Comparison of ENCODE assay signal across 9 mouse cellular contexts in the genomic region with DNA sequence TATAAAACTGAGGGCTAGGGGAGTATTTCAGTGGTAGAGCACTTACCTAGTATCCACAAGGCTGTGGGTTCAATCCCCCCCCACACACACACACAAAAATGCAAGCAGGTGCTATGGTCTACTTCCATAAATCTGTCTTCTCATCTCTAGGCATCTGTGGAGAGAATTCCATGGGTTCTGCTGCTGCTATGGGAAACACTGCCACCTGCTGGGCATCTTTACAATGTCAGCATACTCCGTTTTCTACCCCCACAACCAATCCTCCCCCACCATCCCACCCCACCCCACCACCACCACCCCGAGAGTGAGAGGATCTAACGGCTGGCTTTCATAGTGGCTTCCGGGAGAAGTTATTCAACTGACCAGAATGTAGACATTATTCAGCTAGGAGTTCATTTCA. TPM values are rescaled to one million over a fixed set of nuclear protein-coding genes. Genes with fewer than 3 reads are reported as not detected.
DNase-seq lines count a peak whose midpoint lies in the region; ATAC-seq and TF ChIP-seq lines count a peak whose summit lies in the region.
"Had no signal": no experiment of that assay in that cellular context is flagged by ENCODE, and none has a peak within 500 bp of the region (broad histone marks: within the 10 kb centered on the region; RNA-seq: fewer than 3 reads in every experiment).

No protein-coding gene starts in this region.

- H3K4me2 ChIP-seq in forebrain, postnatal 0 days (ENCODE audit: low read depth), result no peak overlapping the region
- no peak overlapping the region for H3K4me2 ChIP-seq in limb, embryonic 13.5 days (replicated peaks)
- no peak overlapping the region for H3K4me2 ChIP-seq in neural tube, embryonic 11.5 days (ENCODE audit: low read depth)

- no peak overlapping the region for H3K27ac ChIP-seq in forebrain, postnatal 0 days (ENCODE audit: low read depth, low read length)
- no peak overlapping the region for H3K27ac ChIP-seq in limb, embryonic 13.5 days
- H3K27ac ChIP-seq in neural tube, embryonic 11.5 days (ENCODE audit: low read depth, low read length), result no peak overlapping the region

- H3K36me3 ChIP-seq in G1E (replicated peaks), result no peaks in the 10 kb centered on the region
- H3K36me3 ChIP-seq in forebrain, postnatal 0 days (ENCODE audit: insufficient read depth), result no peaks in the 10 kb centered on the region
- no peaks in the 10 kb centered on the region for H3K36me3 ChIP-seq in limb, embryonic 13.5 days
- no peaks in the 10 kb centered on the region for H3K36me3 ChIP-seq in neural tube, embryonic 11.5 days (ENCODE audit: control insufficient read depth, insufficient read depth, low read length)

- no peak overlapping the region for H3K9ac ChIP-seq in forebrain, postnatal 0 days
- H3K9ac ChIP-seq in limb, embryonic 13.5 days, result no peak overlapping the region
- H3K9ac ChIP-seq in neural tube, embryonic 11.5 days (ENCODE audit: low read length), result no peak overlapping the region

- peak; percentile 62 for TF ChIP-seq CTCF in G1E (IDR thresholded peaks at IDR 0.05; ENCODE audit: low read depth, low read length)
- TF ChIP-seq CTCF in forebrain, postnatal 0 days (IDR thresholded peaks at IDR 0.05; ENCODE audit: low read depth), result peak; percentile 76

- H3K4me3 ChIP-seq in G1E (ENCODE audit: low read depth, low read length), result no peak overlapping the region
- no peak overlapping the region for H3K4me3 ChIP-seq in forebrain, postnatal 0 days (ENCODE audit: low read depth, low read length)
- H3K4me3 ChIP-seq in limb, embryonic 13.5 days, result no peak overlapping the region
- no peak overlapping the region for H3K4me3 ChIP-seq in neural tube, embryonic 11.5 days (ENCODE audit: low read depth, low read length)

- peaks cover 16% of the 10 kb centered on the region for H3K4me1 ChIP-seq in G1E (ENCODE audit: insufficient read depth, low read depth, low read length)
- H3K4me1 ChIP-seq in forebrain, postnatal 0 days (ENCODE audit: insufficient read depth), result no peaks in the 10 kb centered on the region
- peaks cover 8% of the 10 kb centered on the region for H3K4me1 ChIP-seq in limb, embryonic 13.5 days
- no peaks in the 10 kb centered on the region for H3K4me1 ChIP-seq in neural tube, embryonic 11.5 days (ENCODE audit: control insufficient read depth, insufficient read depth, low read length)

- no peak for ATAC-seq in G1E (ENCODE audit: extremely low read depth, insufficient number of reproducible peaks, low FRiP score, poor library complexity, severe bottlenecking)
- ATAC-seq in forebrain, postnatal 0 days, result peak; percentile 78
- ATAC-seq in limb, embryonic 13.5 days (ENCODE audit: low FRiP score, low read depth), result peak; percentile 60; the same call in 1 of the 2 replicates
- ATAC-seq in neural tube, embryonic 11.5 days (ENCODE audit: insufficient read depth, low FRiP score, low TSS enrichment), result no peak

- no peaks in the 10 kb centered on the region for H3K9me3 ChIP-seq in G1E (replicated peaks)
- no peaks in the 10 kb centered on the region for H3K9me3 ChIP-seq in forebrain, postnatal 0 days (ENCODE audit: low read length)
- H3K9me3 ChIP-seq in limb, embryonic 13.5 days, result no peaks in the 10 kb centered on the region
- H3K9me3 ChIP-seq in neural tube, embryonic 11.5 days (ENCODE audit: control insufficient read depth, low read length), result no peaks in the 10 kb centered on the region

- peaks cover 21% of the 10 kb centered on the region for H3K27me3 ChIP-seq in G1E (ENCODE audit: insufficient read depth, low read length)
- no peaks in the 10 kb centered on the region for H3K27me3 ChIP-seq in forebrain, postnatal 0 days (ENCODE audit: insufficient read depth, low read length)
- no peaks in the 10 kb centered on the region for H3K27me3 ChIP-seq in limb, embryonic 13.5 days
- no peaks in the 10 kb centered on the region for H3K27me3 ChIP-seq in neural tube, embryonic 11.5 days (ENCODE audit: control insufficient read depth, insufficient read depth, low read length)

- 9% methylated on average over 4 of the region's 4 CpGs for WGBS in forebrain, postnatal 0 days
- WGBS in limb, embryonic 13.5 days, result 9% methylated on average over 4 of the region's 4 CpGs
- WGBS in neural tube, embryonic 11.5 days, result 13% methylated on average over 4 of the region's 4 CpGs

- peak; percentile 69 to 71 for DNase-seq in B cell, adult 2 months
- DNase-seq in G1E (ENCODE audit: low spot score), result peak; percentile 70
- DNase-seq in cerebellum, adult 18-20 months, result peak; percentile 67 to 77
- peak; percentile 80 for DNase-seq in forebrain, postnatal 0 days
- DNase-seq in kidney, adult 18-20 months, result peak; percentile 69
- peak; percentile 69 for DNase-seq in neural tube, embryonic 11.5 days (ENCODE audit: low spot score)
- peak; percentile 50 to 52 for DNase-seq in thymus, postnatal 36 days

RNA-seq across cellular contexts. Expression of a gene that starts 54.7 kb away (rescaled TPM):
- not detected in 2 replicates for total RNA-seq in G1E (2014; fragmentation: Nextera tagmentation)
- total RNA-seq in G1E (2017), result 0.12 and 0.38 TPM in 2 replicates
- polyA plus RNA-seq in G1E (2012), result not detected in 2 replicates
- 1.1 and 1.8 TPM in 2 replicates for total RNA-seq in forebrain, postnatal 0 days (2014; rRNA removed)
- 2.2 and 2.7 TPM in 2 replicates for polyA plus RNA-seq in forebrain, postnatal 0 days (2015; fragmentation: Nextera tagmentation; extraction: Ambion mirVana)
- polyA plus RNA-seq in limb, embryonic 13.5 days (2015; fragmentation: Nextera tagmentation; extraction: Ambion mirVana), result 4.5 and 4.8 TPM in 2 replicates
- 0.45 and 0.82 TPM in 2 replicates for polyA plus RNA-seq in neural tube, embryonic 11.5 days (2014; fragmentation: Nextera tagmentation; extraction: Ambion mirVana)
- polyA plus RNA-seq: large intestine, adult 2 months had no signal

RNA-seq across cellular contexts. Expression of a gene that starts 58.6 kb away (rescaled TPM):
- total RNA-seq in G1E (2014; fragmentation: Nextera tagmentation) (12.4 and 12.6 TPM in 2 replicates), G1E (2017) (16.7 and 17.8 TPM in 2 replicates)
- 10.1 and 12.5 TPM in 2 replicates for polyA plus RNA-seq in G1E (2012)
- total RNA-seq in forebrain, postnatal 0 days (2014; rRNA removed), result 4.1 and 6.2 TPM in 2 replicates
- polyA plus RNA-seq in forebrain, postnatal 0 days (2015; fragmentation: Nextera tagmentation; extraction: Ambion mirVana), result 0.53 and 1.1 TPM in 2 replicates
- polyA plus RNA-seq in limb, embryonic 13.5 days (2015; fragmentation: Nextera tagmentation; extraction: Ambion mirVana), result 5.6 and 7.2 TPM in 2 replicates
- 1.5 and 1.7 TPM in 2 replicates for polyA plus RNA-seq in neural tube, embryonic 11.5 days (2014; fragmentation: Nextera tagmentation; extraction: Ambion mirVana)

Comparison
In these comparisons a context has a peak if more than half of its experiments do, and no peak if none do; other contexts are left out.
1. ATAC-seq: peak in forebrain, postnatal 0 days (single experiment) and limb, embryonic 13.5 days (single experiment); none in G1E (single experiment) and neural tube, embryonic 11.5 days (single experiment).
2. Peak in every context shown above with its lines, with median percentiles within 50 percentile points of each other: DNase-seq.